Mouse (Mus musculus): ENCODE data around the gene R3hdm4. TPM values are rescaled to one million over a fixed set of nuclear protein-coding genes. Genes with fewer than 3 reads are reported as not detected.

R3hdm4 gene
- total RNA-seq, 2 experiments from 2014 or later = 81.0 to 88.1 TPM

Small RNA genes lying within 50 kb of the gene (microRNA-seq; reads per million reads assigned to microRNA genes)
- gene Mir6910 (ENCODE audit: borderline number of aligned reads in 2 of 2) = 0 reads per million in 2 experiments

Other genes starting within 250 kb of the R3hdm4 start
- gene Cdc34, start 239.0 kb downstream of the R3hdm4 start, total RNA-seq (2021) = 100 to 1,000 TPM; 178 to 198 TPM
- 1 to 10 TPM; 6.5 to 8.4 TPM for gene Gzmm, start 232.2 kb downstream of the R3hdm4 start, total RNA-seq (2021)
- 1,000 to 10,000 TPM; 1,389 to 1,395 TPM for gene Bsg, start 216.7 kb downstream of the R3hdm4 start, total RNA-seq (2021)
- 10 to 100 TPM; 20.0 to 26.8 TPM for gene Hcn2, start 204.6 kb downstream of the R3hdm4 start, total RNA-seq (2021)
- gene Polrmt, start 174.6 kb downstream of the R3hdm4 start, total RNA-seq (2021) = 10 to 100 TPM; 42.3 to 48.0 TPM
- gene Fgf22, start 166.1 kb downstream of the R3hdm4 start, total RNA-seq (2021) = not detected
- gene Rnf126, start 154.3 kb downstream of the R3hdm4 start, total RNA-seq (2021) = 10 to 100 TPM; 23.6 to 24.6 TPM
- gene Fstl3, start 143.9 kb downstream of the R3hdm4 start, total RNA-seq (2021) = 1 to 10 TPM; 4.2 to 4.3 TPM
- not detected for gene Prss57, start 130.2 kb downstream of the R3hdm4 start, total RNA-seq (2021)
- gene Palm, start 127.6 kb downstream of the R3hdm4 start, total RNA-seq (2021) = 10 to 100 TPM; 56.0 to 87.0 TPM
- gene Misp, start 100.2 kb downstream of the R3hdm4 start, total RNA-seq (2021) = under 1 TPM in 1 of 2 experiments, not detected in 1; 0.62 TPM
- 10 to 100 TPM; 50.9 to 51.2 TPM for gene Ptbp1, start 66.8 kb downstream of the R3hdm4 start, total RNA-seq (2021)
- gene Prtn3, start 46.7 kb downstream of the R3hdm4 start, total RNA-seq (2021) = not detected
- gene Plppr3, start 46.6 kb downstream of the R3hdm4 start, total RNA-seq (2021) = not detected
- not detected for gene Elane, start 35.0 kb downstream of the R3hdm4 start, total RNA-seq (2021)
- 10 to 100 TPM; 11.6 to 63.9 TPM for gene Cfd, start 30.4 kb downstream of the R3hdm4 start, total RNA-seq (2021)
- gene Med16, start 12.3 kb downstream of the R3hdm4 start, total RNA-seq (2021) = 10 to 100 TPM; 53.0 to 53.2 TPM
- gene Gm26602, start 10.4 kb downstream of the R3hdm4 start, total RNA-seq (2021) = not detected
- under 1 TPM; 0.17 to 0.38 TPM for gene Kiss1r, start 4.2 kb downstream of the R3hdm4 start, total RNA-seq (2021)
- 1 to 10 TPM; 1.9 to 2.6 TPM for gene Arid3a, start 5.8 kb upstream of the R3hdm4 start, total RNA-seq (2021)
- 10 to 100 TPM; 25.6 to 28.8 TPM for gene Wdr18, start 38.9 kb upstream of the R3hdm4 start, total RNA-seq (2021)
- under 1 TPM; 0.27 to 0.28 TPM for gene Grin3b, start 49.5 kb upstream of the R3hdm4 start, total RNA-seq (2021)
- gene Tmem259, start 63.1 kb upstream of the R3hdm4 start, total RNA-seq (2021) = 100 to 1,000 TPM; 107 to 120 TPM
- 10 to 100 TPM; 29.9 to 30.6 TPM for gene Cnn2, start 67.4 kb upstream of the R3hdm4 start, total RNA-seq (2021)
- 1 to 10 TPM; 7.7 to 7.9 TPM for gene Abca7, start 75.3 kb upstream of the R3hdm4 start, total RNA-seq (2021)
- gene Arhgap45, start 95.4 kb upstream of the R3hdm4 start, total RNA-seq (2021) = 1 to 10 TPM; 4.1 to 5.9 TPM
- gene Polr2e, start 118.6 kb upstream of the R3hdm4 start, total RNA-seq (2021) = 10 to 100 TPM; 88.5 to 96.4 TPM
- 100 to 1,000 TPM; 863 to 871 TPM for gene Gpx4, start 126.0 kb upstream of the R3hdm4 start, total RNA-seq (2021)
- gene Sbno2, start 184.4 kb upstream of the R3hdm4 start, total RNA-seq (2021) = 10 to 100 TPM; 11.2 to 12.2 TPM
- gene Stk11, start 194.6 kb upstream of the R3hdm4 start, total RNA-seq (2021) = 100 to 1,000 TPM; 137 to 165 TPM
- gene Atp5d, start 217.4 kb upstream of the R3hdm4 start, total RNA-seq (2021) = 1,000 to 10,000 TPM; 1,105 to 1,168 TPM
- 1 to 10 TPM; 2.0 to 4.7 TPM for gene Cbarp, start 219.6 kb upstream of the R3hdm4 start, total RNA-seq (2021)
- gene Midn, start 227.1 kb upstream of the R3hdm4 start, total RNA-seq (2021) = 100 to 1,000 TPM in 1 of 2 experiments, 10 to 100 TPM in 1; 99.9 to 117 TPM
- gene Cirbp, start 244.8 kb upstream of the R3hdm4 start, total RNA-seq (2021) = 10 to 100 TPM; 48.2 to 67.0 TPM